Mouse (Mus musculus) subcutaneous adipose tissue, adult 2 months (tissue): ENCODE results near the gene Abcc1. TPM values are rescaled to one million over a fixed set of nuclear protein-coding genes. Genes with fewer than 3 reads are reported as not detected.

Source experiments
- polyA plus RNA-seq: library from polyadenylated mRNA; depleted of rRNA; stranded (reverse); fragments of >200 nt; gene quantifications from 2 replicates; pipeline ENCODE4 v1.2.3, GENCODE M21; 2012; ENCODE audit warnings: low replicate concordance; rRNA removed

Abcc1 gene
- 39.8 and 63.4 TPM in 2 replicates for polyA plus RNA-seq

DNA sequence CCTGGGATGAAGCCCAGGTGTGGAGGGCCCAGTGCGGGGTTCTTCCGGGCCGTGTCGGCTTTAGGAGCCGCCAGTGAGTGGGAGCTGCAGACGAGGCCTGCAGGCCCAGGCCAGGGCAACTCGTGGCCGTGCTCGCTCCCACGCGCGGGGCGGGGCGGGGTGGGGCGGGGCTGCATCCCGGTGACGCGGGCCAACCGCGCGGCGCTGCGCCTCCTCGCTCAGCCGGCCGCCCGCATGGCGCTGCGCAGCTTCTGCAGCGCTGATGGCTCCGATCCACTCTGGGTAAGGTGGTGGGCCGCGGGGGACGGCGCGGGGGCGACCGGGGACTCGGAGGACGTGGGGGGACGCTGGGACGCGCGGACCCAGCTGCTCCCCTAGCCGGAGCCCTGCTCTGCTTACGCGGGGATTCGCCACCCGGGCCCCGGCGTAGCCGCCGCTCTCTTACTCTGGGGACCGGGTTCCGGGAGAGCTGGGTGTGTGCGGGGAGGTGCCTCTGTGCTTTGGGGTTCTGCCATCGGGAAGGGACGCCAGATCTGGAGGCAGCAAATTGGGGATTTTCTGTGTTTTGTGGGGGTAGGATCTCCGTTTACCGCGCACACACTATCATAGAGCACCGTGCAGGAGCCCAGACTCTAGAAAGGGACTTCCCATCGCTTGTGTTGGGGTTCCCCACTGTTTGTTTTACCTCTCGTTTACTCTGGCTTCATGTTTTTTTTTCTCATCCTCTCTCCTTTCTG is at the start of gene Abcc1:
TSS of gene Abcc1 (plus strand) at position 197 of the 737 bp plus-strand sequence.

DNA sequence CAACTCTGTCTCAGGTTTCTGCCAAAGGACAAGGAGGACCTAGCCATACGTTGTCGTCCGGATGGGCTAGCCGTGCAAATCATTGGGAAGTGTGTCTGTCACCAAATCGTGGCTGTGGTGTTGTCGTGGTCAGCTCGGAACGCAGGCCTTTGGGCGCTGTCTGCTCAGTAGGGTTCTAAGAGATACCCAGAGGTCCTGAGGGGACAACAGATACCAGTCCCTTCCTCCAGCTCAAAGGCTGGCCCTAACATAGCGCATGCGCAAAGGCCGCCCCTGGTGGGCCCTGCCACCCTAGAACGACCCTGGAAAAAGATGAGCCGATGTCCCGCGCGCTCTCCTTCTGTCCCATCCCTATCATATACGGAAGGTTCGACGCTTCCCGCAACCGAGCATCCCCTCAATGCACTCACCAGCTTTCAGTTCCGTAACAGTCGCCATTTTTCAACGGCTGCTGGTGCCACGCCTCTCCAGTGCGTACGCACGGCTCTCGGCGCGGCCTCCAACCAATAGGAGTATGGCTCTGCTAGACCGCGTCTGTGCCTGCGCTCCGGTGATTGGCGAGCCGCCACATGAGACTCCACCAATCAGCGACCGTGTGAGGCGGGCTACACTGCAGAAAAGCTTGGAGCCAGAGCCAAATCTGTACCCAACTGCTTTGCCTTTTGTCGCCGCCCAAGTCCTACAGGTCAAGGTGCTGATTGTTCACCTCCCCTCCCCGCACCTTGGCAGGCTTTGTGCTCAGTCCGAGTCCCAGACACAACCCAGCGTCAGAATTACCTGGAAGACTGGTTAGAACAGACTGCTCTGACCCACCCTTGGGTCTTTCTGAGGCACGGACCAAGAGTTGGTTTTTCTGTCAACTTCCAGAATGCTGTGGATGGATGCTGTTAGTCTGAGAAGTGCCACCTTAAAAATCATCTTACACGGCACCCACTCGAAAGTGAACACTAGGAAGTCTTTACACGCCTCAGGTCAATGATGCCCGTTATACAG is 44.2 kb upstream of the Abcc1 start, which contains the start of gene Fopnl:
TSS of gene Fopnl (minus strand) at position 522 of the 993 bp plus-strand sequence.

Other genes with a start within 250 kb of the Abcc1 start
- 43.4 and 51.8 TPM in 2 replicates for gene Nde1, start 198.3 kb upstream of the Abcc1 start, polyA plus RNA-seq
- gene Marf1, start 198.2 kb upstream of the Abcc1 start, polyA plus RNA-seq = 14.4 and 22.3 TPM in 2 replicates
- 22.8 and 270 TPM in 2 replicates for gene Myh11, start 70.2 kb upstream of the Abcc1 start, polyA plus RNA-seq
- 60.8 and 69.8 TPM in 2 replicates for gene Fopnl, start 44.2 kb upstream of the Abcc1 start, polyA plus RNA-seq
- gene A630010A05Rik, start 200.8 kb downstream of the Abcc1 start, polyA plus RNA-seq = not detected in 2 replicates